Mouse (Mus musculus) neutrophil, adult 5-6 weeks (primary cell): ENCODE measurements around the gene Tspan15. TPM values are rescaled to one million over a fixed set of nuclear protein-coding genes. Genes with fewer than 3 reads are reported as not detected.

Experiments used
- ATAC-seq: fragments of 151-379, 151-347 bp; 2 replicates; pipeline ENCODE4 v1.8.0; 2017; ENCODE audit warnings: mild to moderate bottlenecking, moderate TSS enrichment; ENCODE audit not compliant: insufficient number of reproducible peaks, poor library complexity, low FRiP score, severe bottlenecking; ENCODE audit errors: extremely low read depth
- total RNA-seq: library from RNA; stranded (forward); fragments of 200-1000 nt; gene quantifications from 2 replicates; pipeline ENCODE4 v1.2.3, GENCODE M21; 2017

Gene Tspan15
- total RNA-seq, 1 experiment from 2014 or later = 0.23 TPM

- no peak for ATAC-seq
These were observed 35.7 kb downstream of the Tspan15 start for GRCm38 (mm10) chr10:62195376-62195775.

- ATAC-seq = no peak
These were observed 36.1 kb downstream of the Tspan15 start for GRCm38 (mm10) chr10:62194946-62195345.

GRCm38 (mm10) chr10:62194461-62194860 is 36.6 kb downstream of the Tspan15 start:
- ATAC-seq = no peak

DNA sequence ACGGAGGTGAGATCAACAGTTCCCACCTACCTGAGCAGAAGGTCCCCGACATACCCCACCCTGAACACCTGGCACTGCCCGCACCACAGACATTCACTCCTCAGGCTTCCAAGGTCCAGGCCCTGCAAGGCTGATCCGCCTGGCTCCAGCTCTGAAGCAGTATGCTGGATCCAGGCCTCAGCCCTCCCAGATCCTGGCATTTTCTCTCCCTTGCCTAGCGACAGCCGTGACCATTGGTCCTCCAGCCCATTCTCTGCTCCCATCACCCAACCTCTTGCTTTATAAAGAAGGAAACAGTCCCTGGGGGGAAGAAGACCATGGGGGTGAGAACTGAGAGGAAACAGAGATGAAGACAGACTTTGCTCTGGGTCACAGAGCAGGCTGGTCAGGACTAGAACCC is 37.0 kb downstream of the Tspan15 start:
- ATAC-seq = no peak

DNA sequence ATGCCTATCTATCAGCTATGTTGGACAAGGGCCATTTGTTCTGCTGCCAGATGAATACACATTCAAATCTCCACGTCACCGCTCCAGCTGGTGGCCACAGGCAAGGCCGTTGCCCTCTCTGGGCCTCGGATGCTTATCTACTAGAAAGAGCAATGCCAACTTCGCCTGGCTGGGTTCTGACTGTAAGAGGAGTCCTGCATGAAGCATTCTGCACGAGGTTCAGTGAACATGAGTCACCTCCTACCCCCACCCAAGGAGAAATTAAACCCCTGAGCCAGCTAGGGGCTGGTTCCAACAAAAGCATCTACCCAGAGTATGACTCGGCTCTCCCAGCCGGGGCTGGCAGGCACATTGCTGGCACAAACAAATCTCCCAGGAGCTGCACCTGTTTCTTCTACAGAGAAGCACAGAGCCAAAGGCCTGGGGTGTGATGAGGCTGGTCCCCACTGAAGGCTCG is 38.3 kb downstream of the Tspan15 start:
- no peak for ATAC-seq

GRCm38 (mm10) chr10:62190821-62191220 is 40.2 kb downstream of the Tspan15 start:
- no peak for ATAC-seq

DNA sequence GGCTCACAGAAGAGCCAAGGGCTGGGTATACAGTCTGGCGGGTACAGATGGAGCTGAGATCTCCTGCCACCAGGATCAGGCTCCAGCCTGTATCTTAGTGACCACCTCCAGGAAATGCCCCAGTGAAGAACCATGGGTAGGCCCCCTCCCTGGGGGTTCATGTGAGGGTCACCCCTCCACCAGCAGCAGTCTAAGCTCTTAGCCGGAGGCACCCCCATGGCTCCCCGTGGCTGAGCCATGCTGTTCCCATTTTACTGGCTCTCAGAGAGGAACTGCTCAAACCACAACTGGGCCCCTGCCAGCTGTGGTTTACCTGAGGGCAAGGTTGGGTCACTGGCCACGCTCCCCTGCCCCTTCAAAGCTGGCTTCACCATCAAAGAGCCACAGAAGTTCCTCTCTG is 41.1 kb downstream of the Tspan15 start:
- ATAC-seq = peak; percentile 29; the same call in 1 of the 2 replicates

GRCm38 (mm10) chr10:62189303-62189702 is 41.7 kb downstream of the Tspan15 start:
- no peak for ATAC-seq

GRCm38 (mm10) chr10:62186882-62187281 is 44.2 kb downstream of the Tspan15 start:
- ATAC-seq = peak; percentile 31; the same call in 1 of the 2 replicates

GRCm38 (mm10) chr10:62183053-62183452 is 48.0 kb downstream of the Tspan15 start:
- peak; percentile 87 for ATAC-seq

DNA sequence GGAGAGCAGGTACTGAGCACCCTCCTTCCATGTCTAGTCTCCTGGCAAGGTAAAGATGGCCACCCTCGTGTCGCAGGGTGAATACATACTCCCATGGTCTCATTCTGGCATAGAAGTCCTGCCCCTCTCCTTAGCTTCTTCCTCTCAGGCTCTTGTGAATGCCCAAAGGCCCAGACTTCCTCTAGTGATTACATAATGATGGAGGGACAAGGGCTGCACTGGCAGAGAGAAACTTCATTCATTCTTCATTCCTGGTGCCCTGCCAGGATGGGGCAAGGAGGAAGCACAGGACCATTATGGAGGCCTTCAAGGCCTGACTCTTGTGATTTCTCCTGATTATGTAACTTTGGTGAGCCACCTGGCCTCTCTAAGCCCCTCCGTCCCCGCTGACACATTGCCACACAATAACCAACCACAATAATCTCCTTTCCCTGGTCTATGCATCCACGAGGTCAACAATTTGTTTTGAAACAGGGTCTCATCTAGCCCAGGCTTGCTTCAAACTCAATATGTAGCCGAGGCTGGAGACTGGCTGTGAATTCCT is 48.5 kb downstream of the Tspan15 start:
- ATAC-seq = no peak

DNA sequence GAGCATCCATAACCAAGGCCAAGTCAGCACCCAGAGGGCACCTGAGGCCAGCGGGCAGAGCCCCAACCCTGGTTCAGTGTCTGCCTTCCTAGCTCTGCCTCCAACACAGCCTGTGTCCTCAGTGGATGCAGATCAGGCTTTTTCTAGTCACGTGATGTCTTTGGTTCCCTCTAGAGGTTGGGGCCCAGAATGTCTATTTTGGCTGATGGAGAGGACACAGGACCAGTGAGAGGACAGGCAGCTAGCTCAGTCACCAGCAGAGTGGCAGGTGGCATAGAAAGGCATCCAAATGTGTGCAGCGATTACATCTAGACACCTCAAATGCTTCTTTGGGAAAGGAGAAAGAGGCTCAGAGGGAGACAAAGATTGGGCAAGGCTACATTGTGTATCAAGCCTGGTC is 49.4 kb downstream of the Tspan15 start:
- no peak for ATAC-seq

DNA sequence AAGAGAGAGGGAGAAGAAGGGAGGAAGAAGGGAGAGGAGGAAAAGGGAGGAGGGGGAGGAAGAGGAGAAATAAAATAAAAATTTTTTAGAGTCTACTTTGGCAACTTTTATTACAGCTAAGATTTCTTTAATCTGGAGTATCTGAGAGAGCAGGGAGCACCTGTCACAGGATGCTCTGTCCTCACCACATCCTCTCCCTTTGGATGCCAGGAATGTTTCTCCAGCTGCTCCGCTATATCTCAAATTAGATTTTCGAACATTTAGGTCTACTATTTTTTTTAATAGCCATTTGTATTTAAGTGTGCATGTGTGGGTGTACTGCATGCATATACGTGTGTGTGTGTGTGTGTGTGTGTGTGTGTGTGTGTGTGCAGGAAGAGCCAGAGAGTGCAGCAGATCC is 51.1 kb downstream of the Tspan15 start:
- ATAC-seq = no peak

GRCm38 (mm10) chr10:62174533-62175313 is 56.3 kb downstream of the Tspan15 start:
- ATAC-seq = no peak

DNA sequence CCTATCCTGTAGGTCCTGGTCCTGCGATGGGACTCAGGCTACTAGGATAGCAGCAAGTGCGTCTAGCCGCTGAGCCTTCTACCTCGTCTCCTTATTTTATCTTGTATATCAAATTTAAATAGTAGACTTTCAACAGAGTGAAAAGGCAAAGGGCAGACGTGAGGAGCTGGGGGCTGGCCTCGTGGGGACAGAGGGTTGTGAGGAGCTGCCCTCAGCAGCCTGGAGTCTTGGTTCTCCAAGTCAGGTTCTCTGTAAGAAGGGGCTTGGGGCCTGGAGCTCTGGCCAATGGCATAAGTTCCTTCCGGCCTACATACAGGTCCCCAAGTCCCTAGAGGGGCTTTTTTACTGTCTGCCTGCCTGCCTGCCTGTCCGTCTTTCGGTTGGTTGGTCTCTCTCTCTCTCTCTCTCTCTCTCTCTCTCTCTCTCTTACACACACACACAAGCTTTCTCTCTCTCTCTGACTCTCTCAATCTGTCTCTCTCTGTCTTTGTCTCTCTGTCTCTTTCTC is 57.1 kb downstream of the Tspan15 start:
- no peak for ATAC-seq

- ATAC-seq = no peak
These were observed 58.1 kb downstream of the Tspan15 start for GRCm38 (mm10) chr10:62172841-62173553.

- no peak for ATAC-seq
These were observed 68.6 kb downstream of the Tspan15 start for GRCm38 (mm10) chr10:62162410-62162809.

DNA sequence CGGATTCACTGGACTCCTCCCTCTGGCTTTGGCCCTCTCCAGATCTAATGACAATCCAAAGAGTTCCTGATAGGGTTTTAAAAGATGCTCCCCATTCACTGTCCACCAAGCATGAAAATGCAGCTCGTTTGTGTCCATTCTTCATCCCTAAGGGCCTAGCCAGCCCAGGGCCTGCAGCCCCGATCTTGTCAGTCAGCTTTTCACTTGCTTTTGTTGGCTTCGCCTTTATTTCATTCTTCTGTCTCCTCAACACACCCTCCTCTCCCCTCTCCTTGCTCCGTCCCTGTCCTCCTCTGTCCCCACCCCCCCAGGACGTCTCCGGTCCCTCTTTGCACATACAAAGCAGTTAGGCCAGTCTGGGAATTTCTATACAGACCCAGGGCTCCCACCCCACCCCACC is 81.1 kb downstream of the Tspan15 start:
- ATAC-seq = no peak

DNA sequence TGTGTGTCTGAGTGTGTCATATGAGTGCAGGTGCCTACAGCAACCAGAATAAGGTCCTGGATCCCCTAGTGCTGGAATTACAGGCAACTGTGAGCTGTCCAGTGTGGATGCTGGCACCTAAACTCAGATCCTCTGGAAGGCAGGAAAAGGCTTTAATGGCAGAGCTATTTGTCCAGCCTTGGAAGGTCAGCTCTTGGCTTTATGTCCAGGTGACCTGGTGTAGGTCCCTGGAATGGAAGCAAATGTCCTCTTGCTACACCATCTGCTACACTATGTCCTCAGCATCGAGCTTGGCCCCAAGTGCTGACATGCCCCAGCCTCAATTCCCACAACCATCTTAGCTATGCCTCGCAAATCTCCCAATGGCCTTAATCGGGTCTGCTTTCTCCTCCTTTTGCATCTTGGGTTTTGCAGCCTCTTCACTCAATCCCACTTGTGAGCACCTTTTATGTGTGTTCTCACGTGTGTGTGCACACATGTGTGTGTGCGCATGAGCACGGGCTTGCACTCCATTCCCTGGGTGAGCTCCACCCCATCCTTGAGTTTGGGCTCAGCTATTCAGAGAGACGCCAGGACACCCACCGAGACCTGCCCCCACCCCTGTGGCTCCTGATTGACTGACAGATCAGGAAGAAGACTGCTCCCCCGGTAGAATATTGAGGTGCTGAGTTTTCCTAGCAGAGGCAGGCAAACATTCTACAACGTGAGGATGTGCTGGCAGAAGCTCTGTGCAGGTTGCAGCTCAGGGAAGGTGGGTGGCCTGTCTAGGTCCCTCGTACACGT is 83.4 kb downstream of the Tspan15 start:
- no peak for ATAC-seq
